Mouse (Mus musculus): ENCODE measurements around the gene Vps25.

Vps25 gene

GRCm38 (mm10) chr11:101253613-101254389 lies at the start of gene Vps25:
Vps25 (plus strand) TSS chr11:101253707.
- peak; percentile 81 for DNase-seq (ENCODE audit: low spot score)

DNA sequence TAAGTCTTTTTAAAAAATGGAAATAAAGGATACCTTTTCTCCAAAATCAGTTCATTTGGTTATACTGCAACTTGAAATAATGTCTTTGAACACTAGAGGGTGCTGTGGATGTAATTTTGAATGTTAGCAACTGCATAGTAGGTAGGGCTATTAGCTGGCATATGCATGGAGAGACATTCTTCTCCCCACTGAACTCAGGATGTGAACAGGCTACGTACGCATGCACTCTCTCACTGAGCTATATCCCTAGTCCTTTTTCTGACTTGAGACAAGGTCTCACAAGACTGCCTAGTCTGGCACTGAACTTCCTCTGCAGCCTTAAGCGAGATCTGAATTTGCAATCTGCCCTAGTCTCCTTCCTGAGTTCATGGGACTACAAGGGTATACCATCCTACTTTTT lies 41.5 kb upstream of the Vps25 start:
- DNase-seq (ENCODE audit: low spot score) = peak; percentile 76

DNA sequence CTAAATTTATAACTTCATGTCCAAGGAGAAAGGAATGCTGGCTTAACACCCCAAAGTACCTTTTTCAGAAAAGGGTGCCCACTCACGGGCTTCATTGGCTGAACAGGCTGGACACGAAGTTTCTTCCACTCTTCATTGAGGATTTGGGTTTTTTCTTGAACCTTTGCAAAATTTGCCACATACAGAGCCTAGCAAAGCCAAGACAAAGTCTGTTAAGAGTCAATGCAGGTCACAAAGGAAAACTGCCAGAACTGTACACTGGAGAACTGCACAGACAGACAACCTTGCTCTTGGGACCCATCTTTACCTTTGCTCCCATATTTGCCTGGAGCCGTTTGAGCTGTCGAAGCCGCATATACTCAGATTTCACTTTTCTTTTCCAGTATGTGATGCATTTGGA lies 36.6 kb upstream of the Vps25 start:
- no peak for DNase-seq (ENCODE audit: low spot score)

DNA sequence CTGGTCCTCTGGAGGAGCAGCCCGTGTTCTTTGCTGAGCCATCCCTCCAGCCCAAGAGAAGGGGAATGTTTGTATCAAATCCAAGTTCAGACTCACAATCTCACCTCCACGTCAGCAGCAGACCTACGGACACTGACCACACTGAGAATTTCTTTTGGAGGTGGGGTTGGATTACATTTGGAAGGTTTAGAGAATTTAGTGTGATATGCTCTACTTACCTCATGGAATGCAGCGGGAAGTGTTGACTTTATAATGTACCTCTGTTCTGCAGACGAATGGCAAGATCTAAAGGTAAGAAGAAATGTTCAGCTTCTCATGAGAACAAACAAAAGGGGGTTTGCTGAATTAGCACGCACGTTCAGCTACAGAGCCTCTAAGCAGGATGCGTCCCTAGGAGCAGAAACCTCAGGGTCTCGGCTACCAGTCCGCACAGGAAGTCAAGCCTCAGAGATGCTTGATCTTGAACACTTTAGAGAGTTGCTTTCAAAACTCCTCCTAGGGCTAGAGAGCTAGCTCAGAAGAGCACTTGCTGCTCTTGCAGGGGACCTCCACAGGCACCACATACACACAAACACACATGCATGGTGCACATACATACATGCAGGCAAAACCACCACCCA lies 35.0 kb upstream of the Vps25 start:
- no peak for DNase-seq (ENCODE audit: low spot score)

DNA sequence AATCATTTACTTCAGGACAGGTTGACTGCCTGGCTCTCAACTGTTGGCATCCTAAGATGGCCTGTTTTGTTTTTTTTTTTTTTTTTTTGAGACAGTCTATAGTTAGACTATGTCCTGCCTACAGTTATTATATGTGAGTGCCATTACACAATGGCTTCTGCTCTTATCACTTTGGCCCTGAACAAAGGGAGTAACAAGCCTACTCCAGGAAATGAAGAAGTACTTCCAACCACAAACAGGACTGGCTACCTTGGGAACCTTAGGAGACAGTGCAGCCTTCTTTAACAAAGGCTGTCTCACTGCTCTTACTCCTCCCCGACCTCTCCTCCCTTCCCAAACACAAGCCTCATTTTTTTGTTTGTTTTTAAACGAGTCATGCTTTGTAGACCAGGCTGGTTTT lies 32.7 kb upstream of the Vps25 start:
- DNase-seq (ENCODE audit: low spot score) = no peak

DNA sequence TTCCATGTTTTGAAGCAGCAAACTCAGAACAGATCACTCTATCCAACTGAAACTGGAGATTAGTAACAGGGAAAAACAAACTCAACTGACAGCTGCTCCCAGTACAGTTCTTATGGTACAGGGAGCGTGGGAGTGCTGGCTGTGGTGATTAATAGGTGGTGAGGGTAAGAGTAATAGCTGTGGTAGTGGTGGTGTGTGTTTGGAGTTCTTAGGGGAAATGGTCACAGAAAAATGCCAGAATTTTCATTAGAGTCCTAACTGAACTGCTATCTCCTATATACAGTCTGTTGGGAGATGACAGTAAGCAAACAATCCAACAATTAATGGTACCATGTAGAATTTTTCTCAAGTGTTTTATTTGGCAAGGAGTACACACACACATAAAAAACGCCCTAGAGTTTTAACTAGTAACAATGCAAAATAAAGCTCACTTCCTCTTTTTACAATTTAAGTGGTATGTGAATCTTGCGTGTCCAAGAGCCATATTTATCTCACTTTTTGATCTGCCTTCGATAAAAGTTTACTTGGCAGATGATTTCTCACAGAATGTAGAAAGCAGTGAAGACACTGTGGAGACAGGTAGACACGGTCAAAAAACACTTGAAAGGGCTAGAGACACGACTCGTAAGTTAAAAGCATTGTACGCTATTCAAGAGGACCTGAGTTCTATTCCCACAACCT lies 32.1 kb upstream of the Vps25 start:
- DNase-seq (ENCODE audit: low spot score) = no peak

DNA sequence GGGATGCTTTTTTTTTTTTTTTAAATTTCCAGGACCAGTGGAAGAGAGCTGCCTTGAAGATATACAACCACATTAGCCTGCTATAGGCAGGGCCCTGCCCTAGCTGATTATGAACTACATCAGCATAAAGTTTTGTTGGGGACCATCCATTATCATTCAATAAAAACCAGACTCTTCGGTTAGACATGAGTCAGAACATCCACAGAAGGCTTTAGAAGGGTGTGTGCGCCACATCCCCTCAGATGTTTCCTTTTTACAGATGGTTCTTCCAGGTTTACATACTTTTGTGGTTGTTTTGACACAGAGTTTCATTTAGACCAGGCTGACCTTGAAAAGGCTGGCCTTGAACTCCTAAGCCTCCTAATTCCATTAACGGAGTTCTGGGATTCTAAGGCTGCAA lies 29.2 kb upstream of the Vps25 start:
- no peak for DNase-seq (ENCODE audit: low spot score)

- no peak for DNase-seq (ENCODE audit: low spot score)
These were observed 28.0 kb upstream of the Vps25 start for GRCm38 (mm10) chr11:101225331-101226064.

DNA sequence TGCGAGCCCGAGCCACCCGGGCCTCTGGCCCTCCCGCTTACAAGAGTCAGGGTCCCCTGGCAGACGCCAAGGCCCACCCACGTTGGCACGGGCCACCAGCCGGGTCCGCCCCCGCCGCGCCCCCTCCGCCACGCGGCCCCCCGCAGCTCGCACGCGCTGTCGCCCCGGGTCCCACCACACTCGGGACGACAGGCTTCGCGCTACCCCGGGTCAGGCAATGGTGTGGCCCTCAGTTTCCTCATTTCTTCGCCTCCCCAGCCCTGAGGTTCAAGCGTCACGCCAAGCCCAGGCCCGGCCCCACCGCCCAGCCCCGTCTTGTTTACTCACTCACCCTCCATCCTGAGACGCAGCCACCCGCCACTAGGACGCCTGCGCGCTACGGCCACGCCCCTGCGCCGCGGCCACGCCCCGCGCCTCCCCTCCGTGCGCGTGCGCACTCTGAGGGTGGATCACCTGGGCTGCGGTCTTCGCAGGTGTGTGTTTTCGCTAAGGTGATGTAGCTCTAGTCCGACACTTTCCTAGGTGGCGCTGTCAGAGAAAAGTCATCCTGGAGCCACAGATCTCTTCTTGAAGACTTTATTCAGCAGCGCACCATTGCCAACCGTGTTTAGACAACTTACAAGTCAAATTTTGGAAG lies 27.3 kb upstream of the Vps25 start, which contains the start of gene Ezh1:
Gene Ezh1 (minus strand): TSS at position 399 of the 637 bp plus-strand sequence.
- peak; percentile 67 for DNase-seq (ENCODE audit: low spot score)

- no peak for DNase-seq (ENCODE audit: low spot score)
These were observed 24.1 kb upstream of the Vps25 start for GRCm38 (mm10) chr11:101229361-101229900.

GRCm38 (mm10) chr11:101230061-101230511 lies 23.4 kb upstream of the Vps25 start:
- no peak for DNase-seq (ENCODE audit: low spot score)

- no peak for DNase-seq (ENCODE audit: low spot score)
These were observed 23.0 kb upstream of the Vps25 start for GRCm38 (mm10) chr11:101230526-101230925.

- DNase-seq (ENCODE audit: low spot score) = no peak
These were observed 22.3 kb upstream of the Vps25 start for GRCm38 (mm10) chr11:101230991-101231871.

- DNase-seq (ENCODE audit: low spot score) = no peak
These were observed 21.3 kb upstream of the Vps25 start for GRCm38 (mm10) chr11:101232010-101232839.

GRCm38 (mm10) chr11:101233240-101233639 lies 20.3 kb upstream of the Vps25 start:
- DNase-seq (ENCODE audit: low spot score) = no peak

DNA sequence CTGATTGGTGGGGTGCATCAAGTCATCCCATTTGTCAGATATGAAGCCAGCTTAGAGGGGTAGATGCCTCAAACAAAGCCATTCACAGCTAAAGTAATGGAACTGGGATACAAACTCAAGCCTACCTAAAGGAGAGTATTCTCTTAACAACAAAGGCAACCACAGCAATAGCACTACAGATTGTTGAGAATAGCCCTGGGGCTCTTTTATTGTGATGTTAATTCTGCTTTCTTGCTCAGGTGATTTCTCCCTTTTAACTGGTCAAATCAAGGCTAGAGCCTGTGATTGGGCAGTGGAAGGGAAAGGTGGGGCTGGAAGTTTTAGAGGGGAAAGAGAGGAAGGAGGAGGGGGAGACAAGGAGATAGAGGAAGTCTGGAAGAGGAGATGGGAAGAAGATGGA lies 19.4 kb upstream of the Vps25 start:
- DNase-seq (ENCODE audit: low spot score) = no peak

GRCm38 (mm10) chr11:101235429-101235828 lies 18.1 kb upstream of the Vps25 start:
- no peak for DNase-seq (ENCODE audit: low spot score)

DNA sequence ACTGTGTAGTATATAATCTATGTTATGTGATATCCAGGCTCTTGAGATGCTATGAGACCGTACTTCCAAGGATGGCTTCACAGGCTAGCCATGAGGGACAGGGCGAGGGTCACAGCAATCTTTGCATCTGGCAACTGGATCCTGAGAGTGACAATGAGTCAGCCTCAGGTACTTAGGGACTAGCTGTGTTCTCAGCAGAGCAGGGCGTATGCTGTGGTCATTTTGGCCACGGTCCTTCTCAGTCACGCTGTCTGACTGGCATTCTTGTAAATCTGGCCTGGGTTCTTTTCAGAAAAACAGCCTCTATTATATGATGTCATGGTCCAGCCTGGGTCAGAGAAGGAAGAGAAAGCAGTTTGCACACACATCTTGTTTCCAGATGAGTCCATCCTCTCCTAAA lies 16.7 kb upstream of the Vps25 start:
- no peak for DNase-seq (ENCODE audit: low spot score)

DNA sequence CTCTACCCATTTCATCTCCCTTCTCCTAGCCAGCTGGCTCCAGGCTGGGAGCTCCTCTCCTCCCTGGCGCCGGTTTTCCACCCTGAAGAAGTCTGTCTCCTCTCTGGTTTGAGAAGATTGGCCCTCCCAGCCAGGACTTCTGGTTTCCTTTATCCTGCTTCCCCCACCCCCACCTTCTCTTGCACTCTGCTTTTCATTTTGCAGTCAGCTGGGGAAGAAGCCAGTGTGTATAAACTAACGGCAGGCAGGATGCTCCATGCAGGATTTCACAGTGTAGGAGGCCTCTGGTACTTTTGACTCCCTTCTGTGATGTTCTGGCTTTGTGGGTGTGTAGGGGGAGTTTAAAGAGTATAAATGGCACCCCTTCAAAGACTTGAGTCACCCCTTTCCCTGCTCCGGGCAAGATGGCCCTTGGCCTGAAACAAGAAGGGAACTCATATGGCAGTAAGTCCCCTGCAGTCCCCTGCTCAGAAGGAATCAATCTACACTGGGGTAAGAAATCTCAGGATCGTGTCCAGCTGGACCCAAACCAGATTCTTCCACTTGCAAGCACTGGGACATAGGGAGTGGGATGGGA lies 15.3 kb upstream of the Vps25 start:
- DNase-seq (ENCODE audit: low spot score) = no peak
